Mouse (Mus musculus) CH12.LX (cell line): ENCODE measurements around the gene Lpin1.

Source experiments
- BHLHE40 ChIP-seq: IDR thresholded peaks from 2 replicates; pipeline ENCODE4 v1.6.1; 2011; ENCODE audit warnings: mild to moderate bottlenecking, low read depth, low read length, improper control_type of control experiment
- CHD1 ChIP-seq: IDR thresholded peaks from 2 replicates; pipeline ENCODE4 v1.6.1; 2012; ENCODE audit warnings: low read depth, low read length, improper control_type of control experiment, inconsistent platforms
- CTCF ChIP-seq, 2 experiments: IDR thresholded peaks in 1 of 2; conservative IDR thresholded peaks in 1 of 2; 2 replicates each; pipeline ENCODE4 v1.5.1; 2011 to 2012; ENCODE audit warnings: low read depth in 2 of 2, low read length in 2 of 2, improper control_type of control experiment in 1 of 2, inconsistent platforms in 1 of 2, mild to moderate bottlenecking in 1 of 2, moderate library complexity in 1 of 2
- ELF1 ChIP-seq: IDR thresholded peaks from 2 replicates; pipeline ENCODE4 v1.6.1; 2014; ENCODE audit warnings: low read depth, mild to moderate bottlenecking, inconsistent platforms, low read length, improper control_type of control experiment
- EP300 ChIP-seq: IDR thresholded peaks from 2 replicates; pipeline ENCODE4 v1.6.1; 2011; ENCODE audit warnings: low read length, improper control_type of control experiment
- ETS1 ChIP-seq: conservative IDR thresholded peaks from 2 replicates; pipeline ENCODE4 v1.6.1; 2012; ENCODE audit warnings: low read depth, mild to moderate bottlenecking, inconsistent platforms, low read length, improper control_type of control experiment, moderate library complexity
- POLR2A ChIP-seq: IDR thresholded peaks from 2 replicates; pipeline ENCODE4 v1.6.1; 2011; ENCODE audit warnings: low read depth, mild to moderate bottlenecking, improper control_type of control experiment, low read length
- RCOR1 ChIP-seq: conservative IDR thresholded peaks from 2 replicates; pipeline ENCODE4 v1.6.1; 2012; ENCODE audit warnings: low read depth, mild to moderate bottlenecking, inconsistent platforms, low read length, improper control_type of control experiment
- SIN3A ChIP-seq: IDR thresholded peaks from 2 replicates; pipeline ENCODE4 v1.6.1; 2012; ENCODE audit warnings: low read length, improper control_type of control experiment, inconsistent platforms
- SMC3 ChIP-seq: IDR thresholded peaks from 2 replicates; pipeline ENCODE4 v1.6.1; 2011; ENCODE audit warnings: low read depth, low read length, improper control_type of control experiment
- TCF12 ChIP-seq: IDR thresholded peaks from 2 replicates; pipeline ENCODE4 v1.6.1; 2014; ENCODE audit warnings: low read depth, mild to moderate bottlenecking, inconsistent platforms, low read length, improper control_type of control experiment
- USF2 ChIP-seq: conservative IDR thresholded peaks from 2 replicates; pipeline ENCODE4 v1.6.1; 2011; ENCODE audit warnings: low read depth, low read length, improper control_type of control experiment

DNA sequence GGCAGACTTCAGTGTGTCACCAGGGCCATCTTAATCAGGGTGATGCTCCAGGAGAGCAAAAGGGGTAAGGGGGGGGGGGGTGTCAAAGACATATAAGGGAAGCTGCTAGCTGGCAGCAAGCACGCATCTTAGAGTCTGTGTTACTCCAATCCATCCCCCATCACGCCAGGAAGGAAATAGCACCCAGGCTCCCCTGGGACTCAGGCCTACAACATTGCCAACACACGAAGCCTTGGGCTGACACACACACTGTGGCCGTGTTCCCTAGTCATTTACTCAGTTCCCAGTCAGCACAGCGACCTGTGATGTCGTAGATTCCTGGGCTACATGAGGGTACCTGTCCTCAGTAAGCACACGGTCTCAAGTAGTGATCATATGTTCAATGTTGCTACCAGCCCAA is 17.8 kb downstream of the Lpin1 start:
- TF ChIP-seq CTCF (conservative IDR thresholded peaks at IDR 0.05 in 1 of 2, IDR thresholded peaks at IDR 0.05 in 1 of 2; ENCODE audit: low read depth in 2 of 2, low read length in 2 of 2) = no peak
- no peak for TF ChIP-seq SMC3
- no peak for TF ChIP-seq POLR2A
- no peak for TF ChIP-seq USF2
- no peak for TF ChIP-seq ELF1
- TF ChIP-seq ETS1 = no peak
- no peak for TF ChIP-seq RCOR1
- TF ChIP-seq EP300 = no peak
- TF ChIP-seq TCF12 = no peak
- no peak for TF ChIP-seq CHD1
- TF ChIP-seq BHLHE40 = no peak
- TF ChIP-seq SIN3A = no peak
